Mouse (Mus musculus): ENCODE measurements at regions not wholly inside any gene's neighbourhood (a gene's known extent, or its start where the extent isn't known, plus 50 kb on each side); places are given as distances from the start of the nearest gene placed in this dataset.
A peak's percentile ranks its signal among the peaks of the same experiment; 100 is the strongest.

DNA sequence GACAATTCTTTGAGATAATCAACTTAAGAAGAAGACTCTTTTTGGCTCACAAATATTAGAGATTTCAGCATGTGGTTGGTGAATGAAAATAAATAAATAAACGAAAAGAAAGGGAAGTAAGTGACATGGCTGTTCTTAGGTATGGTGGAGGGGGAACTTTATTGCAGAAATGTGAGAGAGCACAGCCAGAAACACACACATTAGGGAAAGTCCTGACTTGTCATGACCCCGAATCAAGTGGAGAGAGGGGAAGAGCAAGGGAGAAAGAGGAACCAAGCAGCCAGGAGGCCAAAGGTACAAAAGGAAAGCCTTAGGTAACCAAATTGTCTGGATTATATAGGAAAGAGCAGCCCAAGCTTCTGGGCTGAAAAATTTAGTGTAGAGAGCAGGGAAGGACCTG lies 1172.7 kb downstream of the D3Ertd751e start:
- DNase-seq (ENCODE audit: low read depth, low spot score), result no peak

DNA sequence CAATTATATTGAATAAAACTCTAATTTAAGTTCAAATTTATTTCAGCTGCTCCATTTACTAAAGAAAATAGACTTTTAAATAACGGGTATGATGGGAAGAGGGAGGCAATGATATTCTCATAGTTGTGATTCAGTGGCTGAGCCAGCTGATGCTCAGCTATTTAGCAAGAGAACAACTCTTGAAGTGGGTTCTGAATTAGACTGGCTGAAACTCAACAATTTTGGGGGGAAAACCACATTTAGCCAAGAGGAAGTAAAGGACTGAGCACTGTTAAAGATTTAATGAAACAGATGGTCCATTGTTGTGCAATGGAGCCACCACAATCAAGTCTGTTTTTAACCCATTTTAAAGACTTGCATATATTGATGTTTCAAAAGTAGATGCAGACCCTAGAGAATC lies 1193.0 kb downstream of the D3Ertd751e start:
- peak; percentile 19 for DNase-seq (ENCODE audit: low read depth, low spot score)

DNA sequence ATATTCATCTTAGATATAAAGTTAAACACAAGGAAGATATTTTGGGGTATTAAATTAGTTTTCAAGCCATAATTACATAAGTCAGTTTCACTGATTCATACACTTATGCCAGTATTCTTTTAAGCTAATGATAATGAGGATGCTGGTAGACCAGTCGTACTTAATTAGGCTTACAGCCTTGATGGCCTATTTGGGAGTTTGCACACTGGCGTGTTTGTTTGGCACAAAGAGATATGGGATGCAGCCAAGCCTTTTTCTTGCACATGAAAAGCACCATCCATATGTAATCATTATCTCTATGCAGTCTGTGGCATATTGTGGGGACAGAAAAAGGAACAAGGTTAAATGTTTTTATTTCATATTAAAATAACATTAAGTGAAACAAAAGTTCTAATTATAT lies 1234.7 kb downstream of the D3Ertd751e start:
- DNase-seq (ENCODE audit: low read depth, low spot score), result peak; percentile 3

Measured in brain, adult 2 months (tissue).